Mouse (Mus musculus) brain, adult 2 months (tissue): ENCODE data around the gene Gm7792.
"Not testable (repeated sequence)": the region's sequence is repeated elsewhere in the genome, so short reads cannot be mapped to it uniquely, and the experiment has no call there.

Source experiments
- DNase-seq: peaks from one replicate; pipeline ENCODE4 v3.0.0; 2011; ENCODE audit warnings: low read depth, low spot score

Gene Gm7792

GRCm38 (mm10) chr5:93843476-93843875 is at the start of gene Gm7792:
Gene Gm7792, plus strand, starts transcription at chr5:93843776.
- not testable (repeated sequence) for DNase-seq
